Mouse (Mus musculus): Measurements from ENCODE around the gene Hoxa5. TPM values are rescaled to one million over a fixed set of nuclear protein-coding genes. Genes with fewer than 3 reads are reported as not detected.

Hoxa5 gene
- polyA plus RNA-seq, 3 experiments from 2014 or later, result not detected

DNA sequence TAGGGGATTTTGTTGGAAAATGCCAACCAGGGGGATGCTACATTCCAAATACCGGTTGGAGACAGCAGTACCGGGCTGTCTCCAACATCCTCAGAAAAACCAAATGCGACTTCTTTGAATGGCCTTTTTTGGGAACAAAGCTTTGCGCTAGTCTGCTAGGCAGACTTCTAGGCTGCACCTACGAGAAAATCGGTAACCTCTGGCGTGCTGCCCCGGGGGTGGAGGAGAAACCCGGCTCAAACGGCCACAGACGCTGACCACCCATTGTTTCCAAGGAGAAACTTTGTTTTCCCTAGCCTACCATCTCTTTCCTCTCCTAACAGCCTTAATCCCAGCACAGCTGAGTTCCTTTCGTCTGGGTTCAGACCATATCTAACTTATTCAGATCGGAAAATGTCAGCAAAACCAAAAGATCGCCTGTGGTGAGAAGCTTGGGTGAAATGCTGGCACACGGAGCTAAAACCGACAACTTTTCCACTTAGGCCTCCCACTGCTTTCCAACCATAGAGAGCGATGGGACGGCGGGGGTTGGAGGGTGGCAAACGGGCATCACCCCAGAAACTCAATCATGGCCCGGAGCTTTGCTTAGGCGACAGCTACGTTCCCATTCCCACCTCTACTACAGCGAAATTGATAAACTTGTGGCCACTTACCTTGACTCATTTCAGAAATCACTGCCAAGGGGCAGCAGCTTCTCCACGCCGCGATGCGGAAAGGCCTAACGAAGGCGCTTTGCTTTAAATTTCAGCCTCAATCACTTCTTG is 35.4 kb upstream of the Hoxa5 start:
- no peak for ATAC-seq

DNA sequence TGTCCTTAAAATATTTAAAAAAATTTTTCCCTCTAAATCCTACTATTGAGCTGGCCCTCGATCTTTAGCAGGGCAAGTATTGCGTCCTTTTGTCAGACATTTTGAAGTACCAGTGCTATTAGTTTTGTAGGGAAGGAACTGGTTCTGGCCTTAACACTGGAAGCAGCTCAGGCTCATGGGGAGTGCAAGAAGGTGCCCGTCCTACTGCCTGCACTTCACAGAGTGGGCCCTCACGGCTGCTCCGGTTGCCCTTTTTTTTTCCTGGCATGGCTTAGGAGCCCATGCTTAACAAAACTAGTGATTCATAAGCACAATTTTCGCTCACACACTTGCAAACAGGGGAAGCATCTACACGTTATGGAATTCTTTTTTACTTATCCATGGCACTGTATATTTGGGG is 34.6 kb upstream of the Hoxa5 start:
- ATAC-seq, result no peak

DNA sequence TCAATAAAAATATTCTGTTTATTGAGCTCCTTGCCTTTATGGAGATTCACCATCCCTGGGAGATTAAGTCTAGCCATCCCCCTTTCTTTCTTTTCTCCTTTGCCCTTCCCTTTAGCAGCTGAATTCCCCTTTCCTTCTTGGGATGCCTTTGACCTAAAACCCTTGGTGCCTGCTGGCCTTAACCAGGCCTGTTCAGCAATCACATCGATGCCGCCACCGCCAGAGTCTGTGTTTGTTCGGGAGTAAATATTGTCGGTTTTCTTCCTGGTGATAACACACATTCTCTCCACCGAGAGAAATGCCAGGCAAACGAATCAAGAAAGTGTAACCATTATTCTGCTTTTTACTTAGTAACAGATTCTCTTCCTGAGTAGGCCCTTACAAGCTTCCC is 33.8 kb upstream of the Hoxa5 start:
- no peak for ATAC-seq

DNA sequence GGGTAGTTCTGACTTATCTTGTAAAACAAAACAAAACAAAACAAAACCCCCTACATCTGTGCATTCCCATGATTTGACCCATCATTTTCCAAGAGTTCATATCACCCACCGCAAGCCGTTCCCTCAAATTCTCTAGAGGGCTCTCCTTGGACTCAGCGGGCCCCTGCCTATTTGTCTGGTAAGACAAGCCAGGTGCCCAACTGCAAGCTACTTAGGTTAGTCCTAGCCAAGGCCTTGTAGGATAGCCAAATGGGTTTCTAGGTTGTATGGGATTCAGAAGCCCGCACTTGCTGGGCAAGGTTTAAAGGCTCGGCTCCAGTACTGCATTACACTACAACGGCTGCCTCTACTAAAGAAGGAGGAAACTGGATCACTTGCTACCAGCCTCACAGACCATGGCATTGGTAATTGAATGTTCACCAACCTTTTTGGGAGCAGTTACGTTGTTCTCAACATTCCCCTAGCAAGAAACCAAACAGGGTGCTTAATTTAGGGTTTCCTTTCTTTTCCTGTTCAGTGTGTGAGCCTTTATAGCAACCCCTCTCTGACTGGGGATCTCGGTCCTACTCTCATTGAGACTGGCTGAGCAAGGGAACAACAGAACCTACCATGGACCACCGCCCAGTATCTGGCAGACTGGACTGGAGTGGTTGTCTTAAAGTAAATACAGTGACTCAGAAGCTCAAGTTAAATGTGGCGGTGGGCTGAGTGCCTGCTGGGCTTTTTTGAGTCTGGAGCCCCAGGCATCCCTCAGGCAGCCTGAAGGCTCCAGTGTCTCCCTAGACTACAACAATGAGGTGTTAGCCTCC is 33.2 kb upstream of the Hoxa5 start:
- ATAC-seq, result no peak

DNA sequence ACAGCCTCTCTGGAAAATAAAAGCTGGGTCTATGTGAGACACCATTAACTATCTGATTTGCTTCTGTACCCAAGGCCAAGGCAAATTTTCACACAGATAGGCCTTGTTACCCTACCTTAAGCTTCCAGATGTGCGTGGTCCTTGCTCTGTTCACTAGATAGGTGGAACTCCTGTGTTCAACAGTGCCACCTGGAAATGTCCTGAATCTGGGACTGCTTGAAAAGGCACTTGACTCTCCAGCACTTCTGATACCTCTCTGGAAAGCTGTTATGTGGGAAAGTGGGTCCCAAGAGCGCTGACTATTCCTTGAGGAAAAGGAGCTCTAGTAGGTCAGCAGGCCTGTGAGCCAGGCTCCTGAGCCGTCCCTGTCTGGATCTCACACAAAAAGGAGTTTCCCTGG is 32.4 kb upstream of the Hoxa5 start:
- ATAC-seq, result no peak

DNA sequence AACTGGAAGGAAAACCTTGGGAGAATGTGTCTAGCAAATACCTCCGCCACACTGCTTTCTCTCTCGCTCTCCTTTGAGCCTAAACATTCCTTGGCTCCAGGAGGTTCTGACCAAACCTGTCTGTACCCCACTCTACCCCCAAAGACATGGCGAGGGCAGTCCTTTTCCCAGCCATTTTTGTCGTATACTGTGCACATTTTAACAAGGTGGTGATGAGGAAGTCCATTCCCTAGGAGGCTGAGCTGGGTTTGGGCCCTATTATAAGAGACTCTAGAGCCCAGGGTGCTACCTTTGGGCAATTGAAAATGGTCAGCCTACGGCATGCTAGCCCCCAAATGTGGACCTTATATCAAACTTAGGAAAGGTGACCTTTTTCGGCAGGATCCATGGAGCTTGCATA is 31.5 kb upstream of the Hoxa5 start:
- ATAC-seq, result no peak

DNA sequence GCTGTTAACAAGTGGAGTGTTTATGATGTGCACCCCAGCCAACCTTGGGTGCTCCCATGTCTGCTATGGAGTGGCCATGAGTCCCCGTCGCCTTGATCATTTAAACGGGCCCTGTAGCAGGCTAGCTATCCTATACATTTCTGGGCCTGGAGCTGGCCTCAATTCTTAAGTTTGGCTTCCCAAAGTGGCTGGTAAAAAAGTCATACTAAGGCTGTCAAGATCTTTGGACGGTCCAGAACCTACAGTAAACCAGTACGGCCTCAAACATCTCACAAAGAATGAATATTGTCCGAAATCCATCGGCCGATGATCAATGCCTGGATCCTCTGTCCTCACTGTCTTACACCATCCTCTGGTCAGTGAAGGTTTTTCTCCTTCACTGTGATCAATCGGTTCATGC is 30.9 kb upstream of the Hoxa5 start:
- no peak for ATAC-seq

DNA sequence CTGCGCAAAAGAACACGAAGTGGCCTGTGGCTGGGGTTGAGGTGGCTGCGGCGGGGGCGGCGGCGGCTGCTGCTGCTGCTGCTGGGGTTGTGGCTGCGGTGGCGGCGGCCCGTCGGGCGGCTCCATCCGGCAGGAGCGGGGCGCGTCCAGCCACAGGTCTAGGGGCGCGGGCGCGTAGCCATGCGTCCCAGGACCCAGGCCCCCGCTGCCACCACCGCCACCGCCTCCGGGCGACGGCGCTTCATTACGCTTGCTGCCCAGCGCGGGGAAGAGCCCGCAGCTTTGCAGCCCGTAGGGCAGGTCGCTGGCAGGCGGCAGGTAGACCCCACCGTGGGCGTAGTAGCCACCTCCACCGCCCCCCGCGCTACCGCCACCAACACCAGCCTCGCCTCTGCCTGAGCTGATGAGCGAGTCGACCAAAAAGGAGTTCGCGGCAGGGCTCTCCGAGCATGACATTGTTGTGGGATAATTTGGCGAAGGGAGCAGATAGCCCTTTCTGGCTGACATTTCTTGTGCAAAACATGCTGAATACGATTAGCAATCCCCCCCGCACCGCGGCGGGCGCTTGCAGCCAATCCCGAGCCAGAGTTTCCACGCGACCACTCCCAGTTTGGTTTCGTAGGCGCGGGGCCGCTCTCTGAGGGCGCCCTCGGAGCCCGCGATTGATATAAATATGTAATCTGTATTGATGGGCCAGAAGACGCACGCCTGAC is 30.2 kb upstream of the Hoxa5 start:
- no peak for ATAC-seq

DNA sequence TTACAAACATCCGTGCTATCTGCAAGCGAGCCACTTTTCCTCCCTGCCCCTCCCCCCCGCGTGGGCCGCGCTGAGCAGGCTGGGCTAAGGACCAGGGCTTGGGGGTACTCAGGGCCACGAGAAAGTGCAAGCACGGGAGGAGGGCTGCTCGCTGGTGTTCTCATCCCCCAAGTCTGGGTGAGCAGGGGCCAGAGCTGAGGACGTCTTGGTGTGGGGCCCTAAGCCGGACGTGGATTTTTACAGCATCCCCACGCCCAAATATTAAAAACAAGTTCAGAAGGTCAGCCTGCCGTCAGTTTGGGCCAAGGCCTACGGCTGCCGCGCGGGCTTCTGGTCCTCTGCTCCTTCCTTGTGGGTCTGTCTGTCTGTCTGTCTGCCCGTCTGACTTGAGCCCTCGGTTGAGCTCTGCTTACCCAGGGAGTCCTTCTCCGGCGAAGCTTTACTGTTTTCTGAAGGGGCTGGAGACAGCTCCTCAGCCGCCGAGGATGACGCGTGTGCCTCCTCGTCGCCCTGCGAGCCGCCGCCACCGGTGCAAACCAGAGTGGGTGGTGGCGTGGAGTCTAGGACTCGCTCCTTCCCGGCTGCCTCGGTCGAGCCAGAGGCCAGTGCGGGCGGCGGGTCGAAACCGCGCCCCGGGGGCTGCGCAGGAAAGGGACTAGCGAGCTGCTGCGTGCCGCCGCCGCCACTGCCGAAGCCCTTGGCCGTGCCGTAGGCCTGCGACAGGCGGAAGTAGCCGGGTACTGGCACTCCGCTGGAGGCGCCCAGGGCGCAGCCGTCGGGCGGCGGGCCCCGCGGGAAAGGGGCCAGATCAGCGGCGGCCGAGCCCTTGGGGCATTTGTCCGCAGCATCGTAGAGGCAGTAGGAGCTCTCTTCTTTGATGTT is 29.4 kb upstream of the Hoxa5 start:
- no peak for ATAC-seq

DNA sequence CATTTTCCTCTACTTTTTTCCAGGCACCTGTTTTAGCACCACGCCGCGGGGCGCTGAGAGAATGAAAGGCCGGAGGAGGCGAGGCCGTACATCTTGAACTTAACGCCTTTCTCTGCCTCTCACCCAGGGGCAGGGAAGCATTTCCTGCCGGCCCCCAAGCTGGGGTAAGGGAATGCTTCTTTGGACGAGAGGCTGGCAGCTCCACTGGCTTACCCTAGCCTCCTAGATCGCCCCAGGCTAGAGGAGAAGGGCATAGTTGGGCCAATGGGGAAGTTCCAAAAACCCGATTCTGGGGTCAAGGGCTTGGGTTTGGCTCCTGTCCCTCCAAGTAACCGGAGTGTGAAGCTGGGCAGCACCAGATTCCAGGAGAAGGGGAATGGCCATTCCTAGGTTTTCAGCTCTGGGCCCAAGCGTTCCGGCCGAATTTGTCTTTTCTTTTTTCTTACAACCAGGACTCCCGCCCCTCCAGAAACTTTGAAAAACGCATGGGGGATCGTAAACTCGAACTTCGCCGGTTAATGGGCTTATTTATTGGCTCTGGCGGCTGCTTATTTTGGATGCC is 28.7 kb upstream of the Hoxa5 start:
- no peak for ATAC-seq

DNA sequence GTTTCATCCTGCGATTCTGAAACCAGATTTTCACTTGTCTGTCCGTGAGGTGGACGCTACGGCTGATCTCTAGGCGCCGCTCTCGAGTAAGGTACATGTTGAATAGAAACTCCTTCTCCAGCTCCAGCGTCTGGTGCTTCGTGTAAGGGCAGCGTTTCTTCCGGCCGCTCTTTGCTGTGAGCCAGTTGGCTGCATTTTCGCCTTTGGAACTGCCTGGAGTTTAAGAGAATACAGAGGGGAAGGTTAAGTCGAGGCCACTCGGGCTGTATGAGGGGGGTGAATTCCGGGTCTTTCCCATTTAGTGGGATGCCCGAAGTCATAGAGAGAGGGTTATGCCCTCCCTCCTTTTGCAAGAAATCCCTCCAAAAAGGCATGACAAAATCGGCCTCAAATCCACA is 28.2 kb upstream of the Hoxa5 start:
- no peak for ATAC-seq

DNA sequence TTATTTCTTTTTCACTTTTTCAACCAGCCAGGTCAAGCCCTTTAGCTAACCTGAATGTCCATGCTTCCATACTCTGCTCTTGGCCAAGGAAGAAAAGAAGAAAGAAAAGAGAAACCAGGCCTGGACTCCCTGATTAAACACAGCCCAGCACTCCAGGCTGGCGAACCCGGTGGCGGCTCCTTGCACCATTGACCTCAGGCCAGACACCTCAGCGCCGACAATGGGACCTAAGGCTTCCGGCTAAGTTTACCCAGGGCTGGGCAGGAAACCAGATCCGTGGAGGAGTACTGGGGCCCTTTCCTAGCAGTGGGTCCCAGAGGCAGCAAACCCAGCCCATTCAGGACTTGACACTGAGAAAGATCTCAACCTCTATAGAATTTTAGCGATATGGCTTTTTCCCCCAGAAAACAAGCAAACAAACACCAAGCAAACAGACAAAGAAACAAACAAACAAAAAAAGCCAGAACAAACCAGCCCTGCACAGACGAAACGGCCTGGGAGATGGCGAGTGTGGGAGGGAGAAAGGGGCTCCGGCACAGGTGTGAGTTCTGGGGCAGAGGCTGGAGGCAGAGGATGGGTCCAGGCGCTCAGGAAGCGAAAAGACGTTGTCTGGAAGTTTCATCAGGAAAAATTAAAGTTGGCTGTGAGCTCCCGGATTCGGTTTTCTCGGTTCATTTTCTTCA is 27.6 kb upstream of the Hoxa5 start:
- no peak for ATAC-seq

DNA sequence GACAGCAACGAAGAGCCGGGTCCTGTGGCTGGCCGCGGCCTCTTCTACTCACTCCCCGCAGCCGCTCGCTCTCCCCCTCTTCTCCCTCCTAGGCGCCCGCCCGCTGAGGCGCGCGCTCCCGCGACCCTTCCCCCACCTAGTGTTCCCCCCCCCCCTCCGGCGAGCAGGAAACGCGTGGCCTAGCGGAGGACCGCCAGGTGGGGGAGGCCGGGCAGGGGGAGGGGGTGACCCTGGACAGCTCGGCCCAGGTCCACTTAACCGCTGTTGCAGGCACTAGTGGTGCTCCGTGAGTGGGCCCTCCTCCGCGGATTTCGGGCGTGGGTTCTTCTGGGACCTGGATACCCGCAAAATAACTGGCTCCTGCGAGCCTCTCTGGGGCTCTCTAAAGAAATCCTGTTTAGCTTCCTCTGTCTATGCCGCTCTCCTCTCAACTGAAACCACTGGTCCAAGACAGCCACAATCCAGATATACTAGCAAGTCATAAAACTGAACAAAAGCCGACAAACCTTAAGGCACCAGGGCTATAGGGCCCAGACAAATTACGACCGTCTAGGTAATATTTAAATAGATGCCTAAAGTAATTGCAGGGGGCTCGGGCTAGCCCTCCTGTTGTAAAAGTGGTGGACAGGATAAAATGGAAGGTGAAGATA is 26.3 kb upstream of the Hoxa5 start, which contains the start of gene Hoxa9:
Gene Hoxa9, minus strand, starts transcription at position 574 of the 650 bp plus-strand sequence.
- ATAC-seq, result no peak

DNA sequence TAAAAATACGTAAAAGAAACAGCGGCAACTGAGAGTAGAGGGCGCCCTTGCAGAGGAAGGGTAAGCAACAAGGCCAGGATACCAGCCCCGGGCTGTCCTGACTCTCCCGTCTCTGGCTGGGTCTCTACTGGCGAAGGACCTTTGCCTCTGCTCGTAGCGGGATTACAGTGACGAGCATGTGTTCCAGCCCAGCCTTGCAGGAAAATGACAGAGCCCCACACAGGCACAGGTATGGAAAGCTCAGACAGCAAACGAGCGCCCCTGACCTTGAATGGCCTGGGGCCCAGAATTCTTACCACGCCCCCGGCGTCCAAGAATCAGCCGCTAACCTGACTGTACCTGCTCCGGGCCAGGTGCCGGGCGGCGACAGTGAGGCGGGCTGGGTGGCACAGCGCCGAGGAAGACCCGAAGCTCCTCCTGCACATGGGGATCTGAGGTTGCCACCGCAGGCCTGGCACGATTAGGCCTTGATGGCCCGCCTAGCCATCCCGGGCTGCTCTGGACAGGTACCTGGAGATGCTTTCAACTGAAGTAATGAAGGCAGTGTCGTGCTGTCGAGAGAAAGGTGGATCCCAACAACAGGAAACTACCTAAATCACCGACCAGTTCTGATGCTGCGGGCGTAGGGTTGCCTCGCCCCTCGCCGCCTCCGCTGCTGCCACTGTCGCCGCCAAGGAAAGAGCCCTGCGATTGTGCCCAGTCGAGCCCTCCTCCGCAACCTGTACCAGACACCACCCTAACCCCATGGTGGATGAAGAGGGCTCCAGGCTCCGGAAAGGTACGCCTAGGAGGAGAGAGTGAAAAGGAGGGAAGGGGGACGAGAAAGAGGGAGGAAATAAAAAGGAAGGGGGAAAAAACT is 25.4 kb upstream of the Hoxa5 start:
- ATAC-seq, result peak; percentile 20

DNA sequence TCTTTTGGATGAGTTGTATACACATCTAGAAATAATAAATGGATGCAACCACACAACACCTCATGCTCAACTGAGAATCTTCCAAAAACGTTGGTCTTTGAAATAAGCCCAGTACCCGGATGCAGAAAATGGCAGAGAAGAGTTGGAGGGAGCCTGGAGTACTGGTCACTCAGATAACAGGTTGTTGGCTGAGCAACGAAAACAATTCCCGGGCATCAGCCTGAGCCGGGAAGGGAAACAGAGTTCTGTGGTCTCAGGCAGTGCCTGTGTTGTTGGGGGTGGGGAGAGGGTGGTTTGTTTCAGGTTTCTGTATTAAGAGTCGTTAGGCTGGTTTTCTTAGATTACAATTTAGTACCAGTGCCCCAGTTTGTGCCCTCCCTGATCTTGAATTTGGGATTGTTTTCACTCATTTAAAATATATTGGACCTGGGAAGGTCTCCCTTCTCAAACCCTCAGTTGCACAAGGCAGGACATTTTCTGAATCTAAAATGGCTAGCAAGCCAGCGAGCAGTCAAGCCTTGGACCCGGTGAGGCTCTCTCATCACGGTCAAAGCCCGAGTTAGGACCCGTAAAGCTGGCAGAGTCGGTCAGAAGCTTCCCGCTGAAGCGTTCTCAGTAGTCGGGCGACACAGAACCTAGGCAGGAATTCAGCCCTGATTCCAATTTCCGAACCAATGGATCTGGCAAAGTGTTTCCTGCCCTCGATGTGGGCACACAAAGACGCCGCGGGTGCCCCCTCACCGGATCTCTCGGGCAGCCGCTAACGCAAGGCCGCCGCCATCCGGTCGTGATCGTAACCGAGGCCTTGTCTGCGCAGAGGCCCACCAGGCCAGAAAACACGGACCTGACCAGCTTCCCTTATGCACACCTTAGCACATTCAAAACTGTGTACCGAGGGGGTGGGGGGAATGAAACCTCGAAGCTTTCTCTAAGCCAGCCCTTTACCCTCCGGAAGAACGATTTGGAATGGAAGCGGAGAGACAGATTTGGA is 24.4 kb upstream of the Hoxa5 start:
- no peak for ATAC-seq

DNA sequence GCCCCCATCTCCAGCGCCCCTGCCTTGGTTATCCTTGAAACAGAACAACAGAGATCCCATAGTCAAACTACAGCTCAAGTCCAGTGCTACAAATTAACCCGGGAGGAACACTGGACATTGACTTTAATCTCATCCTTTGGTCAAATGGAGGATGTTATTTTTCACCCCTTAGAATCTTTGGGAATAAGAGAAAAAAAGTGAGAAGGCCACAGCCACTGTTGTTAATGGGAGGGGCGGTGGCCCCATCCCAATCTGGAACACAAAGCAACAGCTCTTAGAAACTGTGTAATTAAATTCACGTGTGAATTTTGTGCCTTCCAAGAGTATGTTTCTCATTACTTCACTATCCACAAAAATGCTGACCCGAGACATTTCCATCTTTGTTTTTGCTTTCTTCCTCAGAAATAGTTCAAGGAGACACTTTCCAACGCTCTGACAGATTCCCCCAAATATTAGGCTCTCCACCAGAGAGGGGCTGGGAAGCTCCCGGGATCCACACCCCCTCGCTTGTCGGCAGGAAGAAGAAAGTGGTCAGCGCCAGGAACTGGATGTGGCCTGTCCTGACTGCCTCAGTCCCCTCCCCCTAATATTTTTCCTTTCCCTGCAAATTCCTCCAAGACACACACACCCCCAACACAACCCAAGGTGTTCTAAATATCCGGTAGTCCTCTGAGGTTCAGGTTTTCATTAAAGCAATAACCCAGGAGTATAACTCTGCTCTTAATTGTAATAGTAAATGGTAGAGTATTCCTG is 23.3 kb upstream of the Hoxa5 start:
- ATAC-seq, result no peak

DNA sequence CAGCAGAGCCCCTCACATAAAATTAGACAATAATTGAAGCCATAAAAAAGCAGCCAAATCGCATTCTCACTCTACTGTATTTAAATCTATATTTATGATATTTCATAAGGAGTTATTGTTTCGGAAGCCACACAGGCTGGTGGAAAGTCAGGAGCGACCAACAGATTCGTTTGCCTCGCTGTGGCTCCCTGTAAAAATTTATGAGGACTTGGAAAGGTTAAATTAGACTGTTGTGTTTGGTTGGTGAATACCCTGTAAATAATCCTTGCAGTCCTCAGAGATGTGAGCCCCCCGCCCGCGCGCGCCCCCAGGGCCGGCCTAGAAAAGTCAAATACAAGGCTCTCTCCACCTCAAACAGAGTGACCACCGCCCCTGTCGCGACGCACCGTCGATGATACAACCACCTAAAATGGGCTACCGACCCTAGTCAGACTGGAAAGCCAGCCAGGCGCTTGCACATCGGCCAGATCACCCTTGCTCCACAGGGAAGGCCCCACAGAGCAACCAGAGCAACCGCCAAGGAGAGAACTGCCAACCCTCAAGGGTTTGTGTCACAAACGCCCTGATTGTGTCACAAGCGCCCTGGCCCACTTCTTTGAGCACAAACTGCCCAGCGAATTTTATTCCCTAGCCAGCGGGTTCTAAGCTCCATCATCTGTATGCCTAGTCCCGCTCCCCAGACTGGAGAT is 22.3 kb upstream of the Hoxa5 start:
- no peak for ATAC-seq
